Mouse (Mus musculus) heart, embryonic 10.5 days (tissue): ENCODE measurements around the gene Adap2. TPM values are rescaled to one million over a fixed set of nuclear protein-coding genes. Genes with fewer than 3 reads are reported as not detected.
"Not testable (repeated sequence)": the region's sequence is repeated elsewhere in the genome, so short reads cannot be mapped to it uniquely, and the experiment has no call there.

Experiments used
- DNase-seq: peaks from one replicate; pipeline ENCODE4 v3.0.0-alpha.2; 2017; ENCODE audit warnings: low spot score
- H3K27ac ChIP-seq: fragments of 300-500 bp; sonication (generic); 2 replicates; pipeline ENCODE4 v1.5.1; 2016; ENCODE audit warnings: mild to moderate bottlenecking
- H3K27me3 ChIP-seq: fragments of 300-500 bp; sonication (generic); 2 replicates; pipeline ENCODE4 v1.6.1; 2016; ENCODE audit warnings: mild to moderate bottlenecking; ENCODE audit not compliant: poor library complexity, insufficient read depth, severe bottlenecking
- H3K36me3 ChIP-seq: fragments of 300-500 bp; sonication (generic); 2 replicates; pipeline ENCODE4 v1.6.1; 2016; ENCODE audit warnings: mild to moderate bottlenecking, moderate library complexity
- H3K4me1 ChIP-seq: fragments of 300-500 bp; sonication (generic); 2 replicates; pipeline ENCODE4 v1.6.1; 2016; ENCODE audit warnings: mild to moderate bottlenecking
- H3K4me3 ChIP-seq: fragments of 300-500 bp; sonication (generic); 2 replicates; pipeline ENCODE4 v1.5.1; 2016; ENCODE audit warnings: mild to moderate bottlenecking, moderate library complexity
- H3K9me3 ChIP-seq: fragments of 300-500 bp; sonication (generic); 2 replicates; pipeline ENCODE4 v1.6.1; 2016; ENCODE audit warnings: mild to moderate bottlenecking, moderate library complexity
- WGBS: fragments of 180-500 bp; shearing (Covaris S2); methylation state at CpG from one replicate; pipeline ENCODE4 v1.1.7; 2016; 5-methylcytosine and 5-hydroxymethylcytosine counted together
- polyA plus RNA-seq: library from polyadenylated mRNA; unstranded; fragments of >200 nt; fragmentation: Nextera tagmentation; extraction: Ambion mirVana; gene quantifications from 2 replicates; pipeline ENCODE4 v1.2.1, GENCODE M21; 2016

The Adap2 gene
- polyA plus RNA-seq, 1 experiment from 2014 or later, result 0.46 TPM

- WGBS, result 88% methylated on average over 9 of the region's 9 CpGs
- Histone ChIP-seq H3K27ac (no peak overlapping the region), H3K4me1 (no peaks in the 10 kb centered on the region), H3K27me3 (no peaks in the 10 kb centered on the region), H3K36me3 (no peaks in the 10 kb centered on the region), H3K9me3 (no peaks in the 10 kb centered on the region), H3K4me3 (no peak overlapping the region)
- DNase-seq, result no peak
Observed at GRCm38 (mm10) chr11:80168121-80168520, 14.2 kb downstream of the Adap2 start.

GRCm38 (mm10) chr11:80168611-80169249 lies 14.8 kb downstream of the Adap2 start:
- no peak overlapping the region for H3K27ac ChIP-seq
- H3K4me1 ChIP-seq, result no peaks in the 10 kb centered on the region
- H3K36me3 ChIP-seq, result no peaks in the 10 kb centered on the region
- 79% methylated on average over 4 of the region's 4 CpGs for WGBS
- H3K9me3 ChIP-seq, result no peaks in the 10 kb centered on the region
- H3K27me3 ChIP-seq, result no peaks in the 10 kb centered on the region
- no peak overlapping the region for H3K4me3 ChIP-seq
- DNase-seq, result no peak

DNA sequence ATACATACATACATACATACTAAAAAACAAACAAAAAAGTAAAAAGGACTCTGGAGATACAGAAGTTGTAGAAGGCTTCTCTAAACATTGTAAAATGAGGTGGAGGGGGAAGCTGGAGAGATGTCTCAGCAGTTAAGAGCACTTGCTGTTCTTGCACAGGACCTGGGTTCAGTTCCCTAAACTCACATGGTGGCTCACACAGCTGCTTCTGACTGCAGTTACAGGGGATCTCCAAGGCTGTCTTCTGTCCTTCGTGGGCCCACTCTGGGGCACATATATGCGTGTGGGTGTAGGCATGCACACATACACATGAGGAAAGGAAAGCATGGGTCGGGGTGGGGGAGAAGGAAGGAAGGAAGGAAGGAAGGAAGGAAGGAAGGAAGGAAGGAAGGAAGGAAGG lies 15.7 kb downstream of the Adap2 start:
- no peak for DNase-seq
- Histone ChIP-seq H3K27ac (no peak overlapping the region), H3K4me3 (no peak overlapping the region), H3K9me3 (no peaks in the 10 kb centered on the region), H3K4me1 (no peaks in the 10 kb centered on the region), H3K36me3 (no peaks in the 10 kb centered on the region), H3K27me3 (no peaks in the 10 kb centered on the region)
- WGBS, result 88% methylated on average over 3 of the region's 3 CpGs

- H3K4me3 ChIP-seq, result no peak overlapping the region
- WGBS, result 58% methylated on average over 5 of the region's 5 CpGs
Observed at GRCm38 (mm10) chr11:80170351-80170750, 16.4 kb downstream of the Adap2 start.

DNA sequence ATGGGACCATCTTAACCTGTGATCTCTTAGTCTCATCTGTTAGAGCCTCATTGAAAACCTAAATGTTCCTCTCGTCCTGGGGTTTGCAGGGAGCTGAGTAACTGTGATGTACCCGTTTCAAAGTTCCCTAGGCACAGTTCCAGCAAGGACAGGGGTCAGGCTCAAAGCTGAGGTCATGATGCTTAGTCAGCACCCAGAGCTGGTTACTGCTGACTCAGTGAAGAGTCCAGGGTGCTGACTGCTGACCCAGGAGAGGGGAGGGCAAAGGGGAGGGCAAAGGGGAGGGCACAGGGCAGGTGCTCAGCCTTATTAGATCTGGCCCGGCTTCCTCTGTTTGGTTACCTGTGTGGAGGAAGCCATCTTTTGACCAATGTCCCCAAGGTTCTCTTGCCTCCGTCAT lies 18.0 kb downstream of the Adap2 start:
- H3K4me1 ChIP-seq, result peaks cover 8% of the 10 kb centered on the region
- H3K4me3 ChIP-seq, result no peak overlapping the region
- no peaks in the 10 kb centered on the region for H3K9me3 ChIP-seq
- WGBS, result 80% methylated on average over 4 of the region's 4 CpGs
- DNase-seq, result no peak
- no peak overlapping the region for H3K27ac ChIP-seq
- no peaks in the 10 kb centered on the region for H3K27me3 ChIP-seq
- no peaks in the 10 kb centered on the region for H3K36me3 ChIP-seq

More at GRCm38 (mm10) chr11:80170351-80170750, 16.4 kb downstream of the Adap2 start:
- H3K9me3 ChIP-seq, result no peaks in the 10 kb centered on the region
- no peaks in the 10 kb centered on the region for H3K36me3 ChIP-seq
- no peak for DNase-seq
- no peaks in the 10 kb centered on the region for H3K27me3 ChIP-seq
- H3K27ac ChIP-seq, result no peak overlapping the region
- H3K4me1 ChIP-seq, result peaks cover under 1% of the 10 kb centered on the region

GRCm38 (mm10) chr11:80173963-80174670 lies 20.2 kb downstream of the Adap2 start:
- no peaks in the 10 kb centered on the region for H3K9me3 ChIP-seq
- no peaks in the 10 kb centered on the region for H3K27me3 ChIP-seq
- no peak overlapping the region for H3K4me3 ChIP-seq
- no peak for DNase-seq
- H3K36me3 ChIP-seq, result no peaks in the 10 kb centered on the region
- H3K27ac ChIP-seq, result no peak overlapping the region
- 79% methylated on average over 11 of the region's 11 CpGs for WGBS
- H3K4me1 ChIP-seq, result peaks cover 17% of the 10 kb centered on the region

GRCm38 (mm10) chr11:80176911-80177895 lies 23.3 kb downstream of the Adap2 start:
- no peak overlapping the region for H3K4me3 ChIP-seq
- WGBS, result 67% methylated on average over 11 of the region's 11 CpGs
- peak overlapping the region; percentile 69; the same call in 1 of the 2 replicates for H3K27ac ChIP-seq
- DNase-seq, result no peak
- H3K9me3 ChIP-seq, result no peaks in the 10 kb centered on the region
- no peaks in the 10 kb centered on the region for H3K27me3 ChIP-seq
- peaks cover 17% of the 10 kb centered on the region for H3K4me1 ChIP-seq
- no peaks in the 10 kb centered on the region for H3K36me3 ChIP-seq

- H3K4me3 ChIP-seq, result no peak overlapping the region
- H3K9me3 ChIP-seq, result no peaks in the 10 kb centered on the region
- DNase-seq, result no peak
- H3K4me1 ChIP-seq, result peaks cover 17% of the 10 kb centered on the region
- H3K27me3 ChIP-seq, result no peaks in the 10 kb centered on the region
- H3K36me3 ChIP-seq, result no peaks in the 10 kb centered on the region
- H3K27ac ChIP-seq, result no peak overlapping the region
- WGBS, result 85% methylated on average over 8 of the region's 8 CpGs
Observed at GRCm38 (mm10) chr11:80178316-80178715, 24.4 kb downstream of the Adap2 start.

DNA sequence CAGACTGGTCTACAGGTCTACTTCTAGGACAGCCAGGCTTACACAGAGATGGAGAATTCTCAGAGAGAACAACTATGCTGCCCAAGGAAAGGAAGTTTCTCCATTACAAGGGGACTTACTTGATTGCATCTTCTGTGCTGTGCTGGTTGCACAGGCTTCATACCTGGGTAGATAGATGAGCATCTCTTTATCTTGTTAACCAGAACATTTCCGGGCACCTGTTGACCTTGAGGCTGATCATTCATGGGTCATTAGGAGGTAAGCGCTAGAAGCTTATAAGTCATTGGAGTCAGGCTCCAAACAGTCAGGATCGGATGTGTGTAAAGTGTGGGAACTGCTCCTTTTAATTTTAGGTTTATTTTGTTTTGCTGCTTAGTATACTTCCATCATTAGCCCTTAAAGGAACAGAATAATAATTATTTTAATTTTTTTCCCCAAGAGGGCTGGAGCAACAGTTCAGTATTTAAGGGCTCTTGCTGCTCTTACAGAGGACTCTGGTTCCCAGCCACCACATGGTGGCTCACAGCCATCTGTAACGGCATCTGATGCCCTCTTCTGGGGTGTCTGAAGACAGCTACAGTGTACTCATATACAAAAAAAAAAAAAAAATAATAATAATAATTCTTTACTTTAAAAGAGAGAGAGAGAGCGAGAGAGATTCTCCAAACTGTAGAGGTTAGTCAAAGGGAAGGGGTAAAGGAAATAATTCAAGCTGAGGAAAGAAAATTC lies 27.3 kb downstream of the Adap2 start:
- Histone ChIP-seq H3K27me3 (no peaks in the 10 kb centered on the region), H3K9me3 (no peaks in the 10 kb centered on the region), H3K27ac (no peak overlapping the region), H3K4me1 (peaks cover 14% of the 10 kb centered on the region), H3K36me3 (no peaks in the 10 kb centered on the region), H3K4me3 (no peak overlapping the region)
- no peak for DNase-seq
- WGBS, result 70% methylated on average over 5 of the region's 5 CpGs

- H3K4me3 ChIP-seq, result peak overlapping the region; percentile 85
- DNase-seq, H3K36me3 ChIP-seq, H3K9me3 ChIP-seq, H3K27me3 ChIP-seq, H3K4me1 ChIP-seq: not testable (repeated sequence)
- WGBS, result 41% methylated on average over 12 of the region's 12 CpGs
- peak overlapping the region; percentile 96 for H3K27ac ChIP-seq
Observed at GRCm38 (mm10) chr11:80183054-80183704, 29.3 kb downstream of the Adap2 start.

DNA sequence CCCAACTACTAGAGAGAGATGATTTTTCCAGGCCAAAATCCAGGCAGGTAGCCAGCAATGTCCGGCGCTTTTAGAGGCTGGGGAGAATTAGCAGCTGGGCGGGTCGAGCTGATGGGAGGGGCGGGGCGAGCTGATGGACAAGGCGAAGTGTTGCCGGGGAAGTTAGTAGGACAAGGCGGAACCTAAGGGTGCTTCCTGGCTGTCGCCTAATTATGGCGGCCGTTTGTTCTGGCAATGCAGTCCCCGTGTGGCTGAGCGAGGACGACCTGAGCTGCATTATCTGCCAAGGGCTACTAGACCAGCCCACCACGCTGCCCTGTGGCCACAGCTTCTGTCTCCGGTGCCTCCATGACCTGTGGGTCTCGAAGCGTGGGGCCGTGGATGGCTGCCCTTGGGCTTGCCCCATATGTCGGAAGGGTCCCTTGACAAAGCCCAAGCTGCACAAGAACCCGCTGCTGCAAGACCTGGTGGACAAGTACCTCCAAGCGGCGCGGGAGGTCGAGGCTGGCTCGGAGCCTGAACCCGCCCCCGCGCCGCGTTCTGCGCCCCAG lies 29.9 kb downstream of the Adap2 start, which contains the start of gene Rnf135:
Gene Rnf135 (plus strand): TSS at position 147 of the 551 bp plus-strand sequence.
- Histone ChIP-seq H3K27me3 (no peaks in the 10 kb centered on the region), H3K36me3 (no peaks in the 10 kb centered on the region), H3K4me3 (peak within 1 kb of the TSS; percentile 85), H3K4me1 (0 out of 2 replicates have a peak, but pooled peaks cover 3% of the 10 kb centered on the region), H3K9me3 (no peaks in the 10 kb centered on the region), H3K27ac (peak within 1 kb of the TSS; percentile 96)
- DNase-seq, result peak; percentile 95
- 1% methylated on average over 33 of the region's 33 CpGs for WGBS
